11 mouse cellular contexts compared by ENCODE assay signal in genomic region chr13:97959394-97959888, GRCm38 (mm10).
A peak's percentile ranks its signal among the peaks of the same experiment; 100 is the strongest.
DNase-seq lines count a peak whose midpoint lies in the region; ATAC-seq lines count a peak whose summit lies in the region.
"Had no signal": no experiment of that assay in that cellular context is flagged by ENCODE, and none has a peak within 500 bp of the region (broad histone marks: within the 10 kb centered on the region; RNA-seq: fewer than 3 reads in every experiment).

No protein-coding gene starts in this region.

- H3K9ac ChIP-seq in neural tube, embryonic 11.5 days (ENCODE audit: low read length) = no peak overlapping the region
- H3K9ac ChIP-seq in forebrain, embryonic 12.5 days = no peak overlapping the region
- no peak overlapping the region for H3K9ac ChIP-seq in intestine, embryonic 16.5 days (ENCODE audit: low read depth, low read length)
- H3K9ac ChIP-seq: limb, embryonic 15.5 days had no signal

- WGBS in neural tube, embryonic 11.5 days = 31% methylated on average over 7 of the region's 7 CpGs
- 9% methylated on average over 7 of the region's 7 CpGs for WGBS in forebrain, embryonic 12.5 days
- WGBS in intestine, embryonic 16.5 days = 52% methylated on average over 7 of the region's 7 CpGs

- 0 out of 2 replicates have a peak, but pooled peaks cover 9% of the 10 kb centered on the region for H3K4me1 ChIP-seq in neural tube, embryonic 11.5 days (ENCODE audit: control insufficient read depth, insufficient read depth, low read length)
- H3K4me1 ChIP-seq in forebrain, embryonic 12.5 days = peaks cover 28% of the 10 kb centered on the region
- H3K4me1 ChIP-seq in intestine, embryonic 16.5 days (ENCODE audit: control insufficient read depth, insufficient read depth, low read length) = no peaks in the 10 kb centered on the region
- H3K4me1 ChIP-seq: megakaryocyte, embryonic 14.5 days had no signal

- H3K9me3 ChIP-seq in neural tube, embryonic 11.5 days (ENCODE audit: control insufficient read depth, low read length) = no peaks in the 10 kb centered on the region
- H3K9me3 ChIP-seq in forebrain, embryonic 12.5 days = no peaks in the 10 kb centered on the region
- no peaks in the 10 kb centered on the region for H3K9me3 ChIP-seq in intestine, embryonic 16.5 days (ENCODE audit: control insufficient read depth, low read length)
- H3K9me3 ChIP-seq: limb, embryonic 15.5 days; megakaryocyte, embryonic 14.5 days had no signal

- ATAC-seq in neural tube, embryonic 11.5 days (ENCODE audit: insufficient read depth, low FRiP score, low TSS enrichment) = no peak
- ATAC-seq in forebrain, embryonic 12.5 days (ENCODE audit: low FRiP score) = peak; percentile 51; the same call in 1 of the 2 replicates
- ATAC-seq in intestine, embryonic 16.5 days = no peak
- no peak for ATAC-seq in erythroid progenitor cell, adult 5-6 weeks (replicated peaks; ENCODE audit: low FRiP score, poor library complexity, severe bottlenecking)

- H3K4me2 ChIP-seq in neural tube, embryonic 11.5 days (ENCODE audit: low read depth) = no peak overlapping the region
- H3K4me2 ChIP-seq in forebrain, embryonic 12.5 days = peak overlapping the region; percentile 24; the same call in 1 of the 2 replicates
- no peak overlapping the region for H3K4me2 ChIP-seq in intestine, embryonic 16.5 days (ENCODE audit: low read depth, low read length)
- H3K4me2 ChIP-seq: limb, embryonic 15.5 days had no signal

- no peak overlapping the region for H3K4me3 ChIP-seq in neural tube, embryonic 11.5 days (ENCODE audit: low read depth, low read length)
- H3K4me3 ChIP-seq in forebrain, embryonic 12.5 days (replicated peaks) = no peak overlapping the region
- H3K4me3 ChIP-seq in intestine, embryonic 16.5 days (ENCODE audit: low read length) = no peak overlapping the region
- H3K4me3 ChIP-seq: limb, embryonic 15.5 days; megakaryocyte, embryonic 14.5 days had no signal

- no peaks in the 10 kb centered on the region for H3K27me3 ChIP-seq in neural tube, embryonic 11.5 days (ENCODE audit: control insufficient read depth, insufficient read depth, low read length)
- H3K27me3 ChIP-seq in forebrain, embryonic 12.5 days = no peaks in the 10 kb centered on the region; the same call in 1 of the 2 replicates
- H3K27me3 ChIP-seq in intestine, embryonic 16.5 days (replicated peaks; ENCODE audit: control insufficient read depth, insufficient read depth, low read length) = no peaks in the 10 kb centered on the region
- H3K27me3 ChIP-seq: limb, embryonic 15.5 days; megakaryocyte, embryonic 14.5 days had no signal

- no peaks in the 10 kb centered on the region for H3K36me3 ChIP-seq in neural tube, embryonic 11.5 days (ENCODE audit: control insufficient read depth, insufficient read depth, low read length)
- no peaks in the 10 kb centered on the region for H3K36me3 ChIP-seq in forebrain, embryonic 12.5 days (replicated peaks)
- H3K36me3 ChIP-seq in intestine, embryonic 16.5 days (ENCODE audit: control insufficient read depth, insufficient read depth, low read length) = 0 out of 2 replicates have a peak, but pooled peaks cover 3% of the 10 kb centered on the region
- H3K36me3 ChIP-seq: limb, embryonic 15.5 days had no signal

- peak; percentile 26 for DNase-seq in neural tube, embryonic 11.5 days (ENCODE audit: low spot score)
- no peak for DNase-seq in neural tube, embryonic 10.5 days (ENCODE audit: extremely low spot score, low spot score)
- DNase-seq in left cerebral cortex, postnatal 4 days = peak; percentile 21
- peak; percentile 72 for DNase-seq in telencephalon, adult 2 months (ENCODE audit: low read depth, low spot score)
- DNase-seq: cerebellum, postnatal 36 days; gastrocnemius, postnatal 25 days had no signal

- H3K27ac ChIP-seq in neural tube, embryonic 11.5 days (ENCODE audit: low read depth, low read length) = no peak overlapping the region
- peak overlapping the region; percentile 63; the same call in 1 of the 2 replicates for H3K27ac ChIP-seq in forebrain, embryonic 12.5 days
- H3K27ac ChIP-seq in intestine, embryonic 16.5 days (ENCODE audit: low read length) = no peak overlapping the region
- H3K27ac ChIP-seq: limb, embryonic 15.5 days had no signal

- intact Hi-C loops in left cerebral cortex, postnatal 4 days (cut with DNase I) = no loop called here
